Mouse (Mus musculus) lung, postnatal 0 days (tissue): Measurements from ENCODE around the gene Eif4e.

Experiments used
- CTCF ChIP-seq: IDR thresholded peaks from 2 replicates; pipeline ENCODE4 v1.5.1; 2016; ENCODE audit warnings: antibody characterized with exemption, mild to moderate bottlenecking
- EP300 ChIP-seq: IDR thresholded peaks from 2 replicates; pipeline ENCODE4 v1.6.1; 2016; ENCODE audit warnings: antibody characterized with exemption, mild to moderate bottlenecking, control low read depth

- no peak for TF ChIP-seq CTCF
- no peak for TF ChIP-seq EP300
These were observed 65.9 kb downstream of the Eif4e start for GRCm38 (mm10) chr3:138591806-138592365.
